Mouse (Mus musculus): ENCODE results near the gene Sox1. TPM values are rescaled to one million over a fixed set of nuclear protein-coding genes. Genes with fewer than 3 reads are reported as not detected.

Gene Sox1
- polyA plus RNA-seq, 1 experiment from 2014 or later = not detected

DNA sequence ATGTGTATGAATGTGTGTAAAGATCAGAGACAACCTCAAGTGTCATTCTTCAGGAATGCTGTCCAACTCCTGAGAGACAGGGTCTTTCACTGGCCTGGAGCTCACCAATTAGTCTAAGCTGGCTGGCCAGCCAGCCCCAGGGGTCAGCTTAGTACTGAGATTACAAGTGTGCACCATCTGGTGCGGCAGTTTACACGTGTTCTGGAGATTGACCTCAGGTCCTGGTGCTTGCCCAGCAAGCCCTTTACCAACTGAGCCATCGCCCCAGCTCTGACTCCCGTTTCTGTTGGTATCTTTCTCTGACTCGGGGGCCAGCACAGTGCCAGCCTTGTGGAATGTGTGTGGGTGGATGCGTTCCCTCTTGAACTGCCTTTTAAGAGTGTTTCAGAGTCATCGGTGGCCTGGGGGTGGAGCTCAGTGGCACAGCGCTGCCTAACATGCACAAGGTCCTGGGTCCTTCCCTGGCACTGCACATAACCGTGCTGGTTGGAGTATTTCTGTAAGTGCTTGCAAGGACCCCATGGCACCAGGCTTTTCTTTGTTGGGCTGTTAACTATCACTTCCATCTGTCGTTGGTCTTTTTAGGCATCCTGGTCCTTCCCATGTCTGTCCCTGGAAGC, 40.6 kb upstream of the Sox1 start:
- Histone ChIP-seq H3K27me3 (ENCODE audit: control insufficient read depth, insufficient read depth, low read length) (no peaks in the 10 kb centered on the region), H3K4me1 (replicated peaks; ENCODE audit: control insufficient read depth, insufficient read depth) (no peaks in the 10 kb centered on the region), H3K9me3 (ENCODE audit: control insufficient read depth, low read length) (no peaks in the 10 kb centered on the region), H3K9ac (ENCODE audit: low read length) (no peak overlapping the region), H3K36me3 (ENCODE audit: control insufficient read depth, insufficient read depth, low read length) (no peaks in the 10 kb centered on the region), H3K4me2 (replicated peaks; ENCODE audit: low read depth) (no peak overlapping the region), H3K27ac (replicated peaks) (no peak overlapping the region), H3K4me3 (ENCODE audit: low read depth, low read length) (no peak overlapping the region)
- TF ChIP-seq EP300 (optimal IDR thresholded peaks at IDR 0.05) (no peak), CTCF (IDR thresholded peaks at IDR 0.05; ENCODE audit: low read depth) (no peak)
- DNase-seq (ENCODE audit: low spot score) (no peak), ATAC-seq (ENCODE audit: low FRiP score, low TSS enrichment) (no peak)
- WGBS = 82% methylated on average over 10 of the region's 10 CpGs

DNA sequence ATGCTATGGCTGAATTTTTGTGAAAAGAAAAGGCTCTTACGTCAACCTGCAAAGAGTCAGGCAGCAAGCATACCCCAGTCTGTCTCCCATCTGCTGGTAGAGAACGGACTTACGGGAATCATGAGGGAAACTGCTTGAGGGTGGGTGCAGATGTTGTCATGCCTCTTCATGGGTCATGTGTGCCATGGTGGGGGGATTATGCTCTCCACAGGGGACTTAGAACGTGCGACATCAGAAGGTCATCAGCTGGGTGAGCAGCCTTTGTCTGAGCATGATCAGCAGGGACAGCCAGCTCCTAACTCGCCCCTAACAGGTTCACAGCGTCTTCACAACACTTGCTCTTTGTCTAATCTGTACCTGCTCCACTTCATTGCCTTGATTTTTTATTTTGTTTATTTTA, 26.9 kb upstream of the Sox1 start:
- Histone ChIP-seq H3K27ac (replicated peaks) (no peak overlapping the region), H3K9ac (ENCODE audit: low read length) (no peak overlapping the region), H3K27me3 (ENCODE audit: control insufficient read depth, insufficient read depth, low read length) (no peaks in the 10 kb centered on the region), H3K9me3 (ENCODE audit: control insufficient read depth, low read length) (no peaks in the 10 kb centered on the region), H3K4me2 (replicated peaks; ENCODE audit: low read depth) (no peak overlapping the region), H3K4me3 (ENCODE audit: low read depth, low read length) (no peak overlapping the region), H3K36me3 (ENCODE audit: control insufficient read depth, insufficient read depth, low read length) (no peaks in the 10 kb centered on the region), H3K4me1 (replicated peaks; ENCODE audit: control insufficient read depth, insufficient read depth) (no peaks in the 10 kb centered on the region)
- DNase-seq (ENCODE audit: low spot score) (no peak), ATAC-seq (ENCODE audit: low FRiP score, low TSS enrichment) (no peak)
- TF ChIP-seq CTCF (IDR thresholded peaks at IDR 0.05; ENCODE audit: low read depth) = no peak
- no peak for TF ChIP-seq EP300 (optimal IDR thresholded peaks at IDR 0.05)
- WGBS = 53% methylated on average over 7 of the region's 7 CpGs

DNA sequence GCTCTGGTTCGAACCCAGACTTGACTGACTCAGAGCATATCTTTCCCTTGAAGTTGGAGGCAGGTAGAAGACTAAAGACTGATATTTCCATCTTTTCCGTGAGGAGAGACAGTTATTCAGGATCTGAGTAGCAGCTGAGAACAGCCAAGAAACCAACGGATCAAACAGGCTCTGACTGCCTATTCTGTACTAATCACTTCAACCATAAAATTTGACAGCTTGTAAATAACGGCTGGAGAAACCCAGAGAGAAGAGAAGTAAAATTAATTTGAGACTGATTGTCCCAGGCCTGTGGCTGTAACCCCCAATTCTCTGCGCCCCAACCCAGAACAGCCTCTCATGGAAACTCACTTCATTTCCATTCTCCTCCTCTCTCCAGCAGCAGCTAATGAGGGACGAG, 26.2 kb upstream of the Sox1 start:
- Histone ChIP-seq H3K4me3 (ENCODE audit: low read depth, low read length) (no peak overlapping the region), H3K27ac (replicated peaks) (no peak overlapping the region), H3K9ac (ENCODE audit: low read length) (no peak overlapping the region), H3K9me3 (ENCODE audit: control insufficient read depth, low read length) (no peaks in the 10 kb centered on the region), H3K4me1 (replicated peaks; ENCODE audit: control insufficient read depth, insufficient read depth) (no peaks in the 10 kb centered on the region), H3K36me3 (ENCODE audit: control insufficient read depth, insufficient read depth, low read length) (no peaks in the 10 kb centered on the region), H3K27me3 (ENCODE audit: control insufficient read depth, insufficient read depth, low read length) (no peaks in the 10 kb centered on the region), H3K4me2 (replicated peaks; ENCODE audit: low read depth) (no peak overlapping the region)
- ATAC-seq (ENCODE audit: low FRiP score, low TSS enrichment) (no peak), DNase-seq (ENCODE audit: low spot score) (no peak)
- TF ChIP-seq CTCF (IDR thresholded peaks at IDR 0.05; ENCODE audit: low read depth) (no peak), EP300 (optimal IDR thresholded peaks at IDR 0.05) (no peak)
- WGBS = 63% methylated on average over 6 of the region's 6 CpGs

DNA sequence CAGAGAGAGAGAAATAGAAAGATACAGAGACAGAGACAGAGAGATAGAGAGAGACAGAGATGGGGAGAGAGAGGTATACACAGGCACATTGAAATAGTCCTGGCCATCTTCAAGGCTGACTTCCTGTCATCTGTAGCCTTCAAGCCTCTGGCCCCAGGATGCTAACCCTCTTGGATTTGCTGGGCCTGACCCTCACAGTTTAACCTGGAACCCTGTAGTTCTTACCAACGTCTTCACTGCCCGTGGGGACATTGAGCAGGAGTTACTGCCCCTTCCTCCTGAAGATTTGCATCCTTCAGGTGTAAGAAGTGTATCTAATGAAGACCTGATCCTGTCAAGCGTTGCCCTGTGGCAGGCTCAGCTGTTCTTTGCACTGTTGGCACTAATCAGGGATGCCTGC, 14.0 kb upstream of the Sox1 start:
- H3K4me3 ChIP-seq (ENCODE audit: low read depth, low read length) = no peak overlapping the region
- no peaks in the 10 kb centered on the region for H3K36me3 ChIP-seq (ENCODE audit: control insufficient read depth, insufficient read depth, low read length)
- H3K4me1 ChIP-seq (replicated peaks; ENCODE audit: control insufficient read depth, insufficient read depth) = 0 out of 2 replicates have a peak, but pooled peaks cover 2% of the 10 kb centered on the region
- WGBS = 75% methylated on average over 3 of the region's 3 CpGs
- no peak overlapping the region for H3K9ac ChIP-seq (ENCODE audit: low read length)
- no peaks in the 10 kb centered on the region for H3K9me3 ChIP-seq (ENCODE audit: control insufficient read depth, low read length)
- DNase-seq (ENCODE audit: low spot score) (no peak), ATAC-seq (ENCODE audit: low FRiP score, low TSS enrichment) (no peak)
- no peak overlapping the region for H3K27ac ChIP-seq (replicated peaks)
- no peak overlapping the region for H3K4me2 ChIP-seq (replicated peaks; ENCODE audit: low read depth)
- TF ChIP-seq EP300 (optimal IDR thresholded peaks at IDR 0.05) = no peak
- TF ChIP-seq CTCF (IDR thresholded peaks at IDR 0.05; ENCODE audit: low read depth) = no peak
- H3K27me3 ChIP-seq (ENCODE audit: control insufficient read depth, insufficient read depth, low read length) = peaks cover 23% of the 10 kb centered on the region; the same call in 1 of the 2 replicates

DNA sequence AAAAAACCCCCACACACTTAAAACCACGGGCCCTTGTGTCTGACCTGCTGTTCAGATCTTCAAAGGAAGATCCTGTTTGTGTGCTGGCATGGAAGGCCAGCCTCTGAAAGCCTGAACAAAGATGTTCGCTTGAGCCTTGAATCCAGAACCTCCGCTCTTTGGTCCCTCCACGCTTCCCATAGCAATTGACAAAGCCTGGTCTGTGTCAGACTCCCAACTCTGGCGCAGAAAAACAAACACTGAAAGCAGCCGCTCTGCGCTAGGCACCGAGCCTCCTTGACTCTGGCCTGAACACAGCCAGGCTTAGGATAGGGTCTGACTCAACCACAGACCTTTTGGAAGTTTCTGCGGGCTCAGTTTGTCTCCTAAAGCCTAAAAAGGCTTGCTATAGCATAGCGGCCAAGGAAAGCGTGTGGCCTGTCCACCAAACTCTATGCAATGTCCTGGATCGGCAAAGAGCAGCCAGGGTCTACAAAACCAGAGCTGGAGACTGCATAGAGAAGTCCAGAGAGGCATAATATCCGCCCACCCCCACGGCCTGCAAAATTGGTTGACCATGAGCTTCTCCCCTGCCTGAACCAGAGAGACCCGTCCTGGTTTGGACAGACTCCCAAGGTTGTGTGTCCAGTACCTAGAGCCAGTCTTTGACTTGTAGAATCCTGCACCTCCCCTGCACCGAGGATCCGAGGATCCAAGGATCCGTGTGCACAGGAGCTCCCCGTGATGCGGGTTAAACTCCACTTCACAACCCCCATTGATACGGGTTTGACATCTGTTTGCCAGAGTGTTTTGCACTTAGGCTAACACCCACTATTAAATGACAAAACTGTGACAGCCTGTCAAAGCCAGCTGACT, 12.2 kb upstream of the Sox1 start:
- WGBS = 4% methylated on average over 21 of the region's 21 CpGs
- DNase-seq (ENCODE audit: low spot score) (no peak), ATAC-seq (ENCODE audit: low FRiP score, low TSS enrichment) (no peak)
- TF ChIP-seq CTCF (IDR thresholded peaks at IDR 0.05; ENCODE audit: low read depth) (no peak), EP300 (optimal IDR thresholded peaks at IDR 0.05) (no peak)
- Histone ChIP-seq H3K4me3 (ENCODE audit: low read depth, low read length) (no peak overlapping the region), H3K9ac (ENCODE audit: low read length) (no peak overlapping the region), H3K4me1 (replicated peaks; ENCODE audit: control insufficient read depth, insufficient read depth) (0 out of 2 replicates have a peak, but pooled peaks cover 2% of the 10 kb centered on the region), H3K9me3 (ENCODE audit: control insufficient read depth, low read length) (no peaks in the 10 kb centered on the region), H3K36me3 (ENCODE audit: control insufficient read depth, insufficient read depth, low read length) (no peaks in the 10 kb centered on the region), H3K27ac (replicated peaks) (no peak overlapping the region), H3K27me3 (ENCODE audit: control insufficient read depth, insufficient read depth, low read length) (peaks cover 27% of the 10 kb centered on the region; the same call in 1 of the 2 replicates), H3K4me2 (replicated peaks; ENCODE audit: low read depth) (no peak overlapping the region)

All from stomach, postnatal 0 days (tissue).